Mouse (Mus musculus) limb, embryonic 13.5 days (tissue): ENCODE measurements at regions not wholly inside any gene's neighbourhood (a gene's known extent, or its start where the extent isn't known, plus 50 kb on each side); places are given as distances from the start of the nearest gene placed in this dataset.
"Not testable (repeated sequence)": the region's sequence is repeated elsewhere in the genome, so short reads cannot be mapped to it uniquely, and the experiment has no call there.

Experiments used
- ATAC-seq: fragments of 200-750 bp; cut with Nextera tagmentation; 2 replicates; pipeline ENCODE4 v1.8.0; 2017; ENCODE audit warnings: low read depth, moderate number of reproducible peaks, moderate TSS enrichment; ENCODE audit not compliant: low FRiP score
- H3K27ac ChIP-seq: fragments of 300-500 bp; sonication (generic); 2 replicates; pipeline ENCODE4 v1.5.1; 2015; ENCODE audit warnings: inconsistent platforms, mild to moderate bottlenecking, moderate library complexity
- H3K27me3 ChIP-seq: fragments of 300-500 bp; sonication (generic); 2 replicates; pipeline ENCODE4 v1.6.1; 2015; ENCODE audit warnings: mild to moderate bottlenecking, inconsistent platforms
- H3K36me3 ChIP-seq: fragments of 300-500 bp; sonication (generic); 2 replicates; pipeline ENCODE4 v1.6.1; 2015; ENCODE audit warnings: inconsistent platforms, mild to moderate bottlenecking, moderate library complexity
- H3K4me1 ChIP-seq: fragments of 300-500 bp; sonication (generic); 2 replicates; pipeline ENCODE4 v1.6.1; 2015; ENCODE audit warnings: inconsistent platforms
- H3K4me2 ChIP-seq: fragments of 300-500 bp; sonication (generic); replicated peaks from 2 replicates; pipeline ENCODE4 v1.6.1; 2015; ENCODE audit warnings: inconsistent platforms, mild to moderate bottlenecking, moderate library complexity
- H3K4me3 ChIP-seq: fragments of 300-500 bp; sonication (generic); 2 replicates; pipeline ENCODE4 v1.5.1; 2015; ENCODE audit warnings: moderate library complexity, mild to moderate bottlenecking, inconsistent platforms
- H3K9ac ChIP-seq: fragments of 300-500 bp; sonication (generic); 2 replicates; pipeline ENCODE4 v1.6.1; 2015; ENCODE audit warnings: mild to moderate bottlenecking, inconsistent platforms
- H3K9me3 ChIP-seq: fragments of 300-500 bp; sonication (generic); 2 replicates; pipeline ENCODE4 v1.6.1; 2016; ENCODE audit warnings: inconsistent platforms
- WGBS: fragments of 180-500 bp; shearing (Covaris S2); methylation state at CpG from one replicate; pipeline ENCODE4 v1.1.7; 2015; 5-methylcytosine and 5-hydroxymethylcytosine counted together

GRCm38 (mm10) chr2:17932932-17933790 lies 63.6 kb downstream of the H2al2a start:
- no peaks in the 10 kb centered on the region for H3K27me3 ChIP-seq
- 41% methylated on average over 15 of the region's 15 CpGs for WGBS
- H3K9ac ChIP-seq, result no peak overlapping the region
- H3K36me3 ChIP-seq, result no peaks in the 10 kb centered on the region
- H3K9me3 ChIP-seq, result peaks cover 9% of the 10 kb centered on the region; the same call in 1 of the 2 replicates
- no peak for ATAC-seq
- H3K4me3 ChIP-seq, result no peak overlapping the region
- H3K27ac ChIP-seq, result no peak overlapping the region
- peak overlapping the region; percentile 5 for H3K4me2 ChIP-seq
- H3K4me1 ChIP-seq, result peaks cover 15% of the 10 kb centered on the region

DNA sequence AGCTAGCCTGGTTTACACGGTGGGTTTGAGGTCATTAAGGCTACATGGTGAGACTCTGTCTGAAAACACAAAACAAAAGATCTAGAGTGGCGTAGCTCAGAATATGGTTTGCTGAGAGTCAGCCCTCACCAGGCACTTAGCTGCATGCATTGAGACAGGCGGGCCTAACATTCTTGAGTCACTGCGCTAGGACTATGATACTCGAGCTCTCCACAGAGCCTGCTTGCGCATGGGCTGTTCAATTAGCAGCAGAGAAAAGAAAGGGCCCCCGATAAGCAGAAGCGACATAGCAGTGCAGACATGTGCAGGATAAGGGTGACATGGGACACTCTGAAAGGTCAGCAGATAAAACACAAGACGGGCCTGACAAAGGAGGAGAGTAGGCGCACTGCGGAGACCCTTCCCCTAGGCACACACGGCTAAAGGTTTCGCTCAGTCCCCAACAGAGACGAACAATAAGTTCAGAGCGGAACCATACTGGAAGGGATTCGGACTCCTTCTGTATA lies 64.3 kb downstream of the H2al2a start:
- no peak overlapping the region for H3K4me3 ChIP-seq
- WGBS, result 56% methylated on average over 16 of the region's 16 CpGs
- H3K4me1 ChIP-seq, result peaks cover 12% of the 10 kb centered on the region
- peak overlapping the region; percentile 5 for H3K4me2 ChIP-seq
- no peak overlapping the region for H3K27ac ChIP-seq
- no peaks in the 10 kb centered on the region for H3K27me3 ChIP-seq
- ATAC-seq, result no peak
- peaks cover 9% of the 10 kb centered on the region; the same call in 1 of the 2 replicates for H3K9me3 ChIP-seq
- H3K36me3 ChIP-seq, result no peaks in the 10 kb centered on the region
- H3K9ac ChIP-seq, result no peak overlapping the region

GRCm38 (mm10) chr2:17931881-17932280 lies 64.9 kb downstream of the H2al2a start:
- H3K4me2 ChIP-seq, result no peak overlapping the region
- no peak overlapping the region for H3K27ac ChIP-seq
- no peak overlapping the region for H3K4me3 ChIP-seq
- H3K9ac ChIP-seq, result no peak overlapping the region
- H3K9me3 ChIP-seq, result peaks cover 9% of the 10 kb centered on the region; the same call in 1 of the 2 replicates
- ATAC-seq, result no peak
- WGBS, result 90% methylated on average over 5 of the region's 5 CpGs
- no peaks in the 10 kb centered on the region for H3K27me3 ChIP-seq
- peaks cover 12% of the 10 kb centered on the region for H3K4me1 ChIP-seq
- H3K36me3 ChIP-seq, result no peaks in the 10 kb centered on the region

GRCm38 (mm10) chr2:17918861-17919648 lies 77.7 kb downstream of the H2al2a start:
- ATAC-seq, result no peak
- no peaks in the 10 kb centered on the region for H3K36me3 ChIP-seq
- no peak overlapping the region for H3K27ac ChIP-seq
- 88% methylated on average over 1 of the region's 1 CpGs for WGBS
- H3K4me1 ChIP-seq, result peaks cover 4% of the 10 kb centered on the region
- H3K9me3 ChIP-seq, result no peaks in the 10 kb centered on the region
- H3K27me3 ChIP-seq, result no peaks in the 10 kb centered on the region
- no peak overlapping the region for H3K9ac ChIP-seq
- no peak overlapping the region for H3K4me2 ChIP-seq
- no peak overlapping the region for H3K4me3 ChIP-seq

DNA sequence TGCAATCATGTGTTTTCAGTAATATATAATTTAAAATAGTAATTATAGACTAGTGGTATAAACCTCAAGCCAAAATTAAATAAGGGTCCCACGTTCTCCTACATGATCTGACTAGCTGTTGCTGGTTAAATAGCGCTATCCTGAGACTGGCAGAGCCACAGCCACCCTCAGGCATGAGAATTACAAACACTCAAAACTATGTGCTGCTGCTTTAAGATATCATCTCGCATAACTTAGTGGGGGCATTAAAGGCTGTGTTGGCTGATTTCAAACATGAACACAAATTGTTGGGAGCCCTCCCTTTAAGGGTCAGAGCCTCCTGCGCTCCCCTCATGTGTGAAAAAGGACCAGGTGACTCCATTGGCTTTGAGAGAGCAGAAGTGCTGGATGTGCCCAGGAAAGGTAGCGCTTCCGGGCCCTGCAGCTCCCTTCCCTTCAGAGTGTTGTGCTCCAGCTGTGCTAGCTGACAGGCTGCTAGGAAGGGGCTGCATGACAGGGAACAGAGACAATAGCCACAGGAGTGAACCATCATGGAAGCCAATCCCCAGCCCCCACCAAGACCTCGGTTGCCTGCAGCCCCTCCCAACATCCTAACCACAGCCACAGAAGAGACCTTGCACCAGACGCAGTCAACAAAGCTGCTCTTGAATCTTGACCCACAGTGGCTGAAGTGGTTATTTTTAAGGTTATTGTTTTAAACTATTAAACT lies 79.4 kb downstream of the H2al2a start:
- 27% methylated on average over 8 of the region's 8 CpGs for WGBS
- no peak overlapping the region for H3K4me3 ChIP-seq
- no peak for ATAC-seq
- H3K9me3 ChIP-seq, result no peaks in the 10 kb centered on the region
- peaks cover 4% of the 10 kb centered on the region for H3K4me1 ChIP-seq
- H3K27ac ChIP-seq, result no peak overlapping the region
- H3K36me3 ChIP-seq, result no peaks in the 10 kb centered on the region
- no peak overlapping the region for H3K9ac ChIP-seq
- H3K27me3 ChIP-seq, result no peaks in the 10 kb centered on the region
- no peak overlapping the region for H3K4me2 ChIP-seq

DNA sequence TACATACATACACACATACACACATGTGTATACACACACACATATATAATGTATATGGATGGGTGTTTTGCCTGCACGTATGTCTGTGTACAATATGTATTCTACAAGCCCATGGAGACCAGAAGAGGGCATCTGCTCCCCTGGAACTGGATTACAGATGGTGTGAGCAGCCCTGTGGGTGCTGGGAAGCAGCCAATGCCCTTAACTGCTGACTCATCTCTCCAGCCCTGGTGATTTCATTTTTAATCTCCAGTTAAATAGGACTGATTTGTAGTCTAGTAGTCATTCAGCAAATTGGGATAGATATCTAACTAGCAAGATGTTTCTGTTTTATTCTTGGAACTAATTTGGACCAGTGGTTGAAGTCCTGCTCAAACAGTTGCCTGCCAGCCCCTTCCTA lies 94.1 kb downstream of the H2al2a start:
- Histone ChIP-seq H3K4me1 (0 out of 2 replicates have a peak, but pooled peaks cover 4% of the 10 kb centered on the region), H3K9me3 (no peaks in the 10 kb centered on the region), H3K4me2 (no peak overlapping the region), H3K9ac (no peak overlapping the region), H3K27me3 (no peaks in the 10 kb centered on the region), H3K36me3 (no peaks in the 10 kb centered on the region), H3K27ac (no peak overlapping the region), H3K4me3 (no peak overlapping the region)
- WGBS, result 92% methylated on average over 1 of the region's 1 CpGs
- ATAC-seq, result no peak

DNA sequence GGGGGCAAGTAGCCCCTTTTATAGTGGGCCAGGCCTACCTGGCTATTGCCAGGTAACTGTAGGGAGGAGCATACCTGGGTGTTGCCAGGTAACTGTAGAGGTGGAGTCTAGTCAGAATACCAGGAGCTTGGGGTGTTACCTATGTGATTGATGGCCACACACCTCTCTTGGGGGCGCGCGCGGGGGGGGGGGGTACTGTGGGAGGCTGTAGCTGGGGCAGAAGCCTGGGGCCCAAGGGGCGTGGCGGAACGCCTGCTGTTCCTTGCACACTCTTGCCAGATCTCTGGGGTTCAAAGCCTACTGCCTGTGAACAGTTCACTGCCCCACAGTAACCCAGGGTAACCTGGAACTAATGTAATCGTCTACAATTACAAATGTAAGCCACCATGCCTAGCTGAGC lies 96.6 kb downstream of the H2al2a start:
- Histone ChIP-seq H3K27ac (no peak overlapping the region), H3K36me3 (no peaks in the 10 kb centered on the region), H3K9me3 (no peaks in the 10 kb centered on the region), H3K4me2 (no peak overlapping the region), H3K27me3 (no peaks in the 10 kb centered on the region), H3K4me3 (no peak overlapping the region), H3K9ac (no peak overlapping the region), H3K4me1 (0 out of 2 replicates have a peak, but pooled peaks cover 4% of the 10 kb centered on the region)
- WGBS, result 36% methylated on average over 8 of the region's 8 CpGs
- ATAC-seq, result no peak

DNA sequence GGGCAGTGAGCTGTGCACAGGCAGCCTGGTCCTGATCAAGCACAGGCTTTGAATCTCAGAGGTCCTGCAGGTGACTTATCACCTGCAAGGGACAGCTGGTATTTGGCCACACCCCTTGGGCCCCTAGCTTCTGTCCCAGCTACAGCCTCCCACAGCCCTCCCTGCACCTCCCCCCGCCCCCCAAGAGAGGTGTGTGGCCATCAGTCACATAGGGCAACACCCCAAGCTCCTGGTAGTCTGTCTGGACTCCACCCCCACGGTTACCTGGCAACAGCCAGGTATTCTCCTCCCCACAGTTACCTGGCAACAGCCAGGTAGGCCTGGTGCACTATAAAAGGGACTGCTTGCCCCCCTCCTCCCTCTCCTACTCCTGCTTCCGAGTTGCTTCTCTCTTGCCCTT lies 98.0 kb downstream of the H2al2a start:
- no peak for ATAC-seq
- WGBS, result 27% methylated on average over 3 of the region's 3 CpGs
- H3K4me3 ChIP-seq, result no peak overlapping the region
- 0 out of 2 replicates have a peak, but pooled peaks cover 4% of the 10 kb centered on the region for H3K4me1 ChIP-seq
- H3K27ac ChIP-seq, result no peak overlapping the region
- H3K36me3 ChIP-seq, result no peaks in the 10 kb centered on the region
- no peak overlapping the region for H3K9ac ChIP-seq
- H3K27me3 ChIP-seq, result no peaks in the 10 kb centered on the region
- H3K9me3 ChIP-seq, result no peaks in the 10 kb centered on the region
- no peak overlapping the region for H3K4me2 ChIP-seq

DNA sequence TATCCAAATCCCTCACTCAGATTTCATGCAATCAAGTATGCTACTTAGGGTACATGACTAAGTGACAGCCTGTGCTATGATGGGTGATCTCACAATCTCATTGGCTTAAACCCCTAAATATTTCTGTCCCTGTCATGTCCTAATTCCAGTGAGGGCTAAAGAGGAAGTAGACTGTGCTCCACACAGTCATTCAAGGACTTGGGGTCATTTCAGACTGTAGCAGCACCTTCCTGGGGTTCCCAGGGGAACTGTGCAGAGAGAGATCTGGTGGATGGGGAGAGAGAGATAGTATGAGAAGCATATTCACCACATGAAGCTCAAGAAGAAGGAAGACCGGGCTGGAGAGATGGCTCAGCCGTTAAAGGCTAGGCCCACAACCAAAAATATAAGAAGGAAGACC lies 100.7 kb downstream of the H2al2a start:
- Histone ChIP-seq H3K9me3 (no peaks in the 10 kb centered on the region), H3K27me3 (no peaks in the 10 kb centered on the region), H3K36me3 (no peaks in the 10 kb centered on the region), H3K9ac (no peak overlapping the region), H3K4me3 (no peak overlapping the region), H3K27ac (no peak overlapping the region), H3K4me2 (no peak overlapping the region), H3K4me1 (0 out of 2 replicates have a peak, but pooled peaks cover 4% of the 10 kb centered on the region)
- WGBS, result 92% methylated on average over 2 of the region's 2 CpGs
- ATAC-seq, result no peak

GRCm38 (mm10) chr2:17892661-17893060 lies 104.1 kb downstream of the H2al2a start:
- not testable (repeated sequence) for H3K4me2 ChIP-seq, H3K4me3 ChIP-seq, H3K9ac ChIP-seq, H3K27me3 ChIP-seq, H3K4me1 ChIP-seq, H3K27ac ChIP-seq, H3K36me3 ChIP-seq, ATAC-seq, H3K9me3 ChIP-seq
- WGBS, result 93% methylated on average over 7 of the region's 7 CpGs

DNA sequence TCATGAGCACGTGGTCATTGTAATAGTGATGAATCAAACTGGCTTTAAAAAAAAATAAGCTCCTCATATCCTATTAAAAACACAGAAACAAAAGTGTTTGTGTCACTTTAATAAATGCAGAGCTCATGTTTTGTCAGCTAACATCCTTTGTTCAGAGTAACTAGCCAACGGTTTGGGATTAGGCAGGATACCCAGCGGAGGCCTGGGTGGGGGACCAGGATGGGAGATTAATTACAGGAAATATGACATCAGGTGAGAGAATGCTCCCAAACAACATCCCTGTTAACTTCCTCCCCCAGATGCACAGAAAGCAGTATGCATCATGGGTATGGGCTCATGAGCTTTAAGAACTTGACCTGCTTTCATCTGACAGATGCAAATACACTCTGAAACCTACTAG lies 109.1 kb downstream of the H2al2a start:
- Histone ChIP-seq H3K27ac (no peak overlapping the region), H3K4me2 (no peak overlapping the region), H3K4me1 (no peaks in the 10 kb centered on the region), H3K4me3 (no peak overlapping the region), H3K9ac (no peak overlapping the region), H3K9me3 (no peaks in the 10 kb centered on the region), H3K36me3 (no peaks in the 10 kb centered on the region), H3K27me3 (no peaks in the 10 kb centered on the region)
- 54% methylated on average over 3 of the region's 3 CpGs for WGBS
- ATAC-seq, result no peak

DNA sequence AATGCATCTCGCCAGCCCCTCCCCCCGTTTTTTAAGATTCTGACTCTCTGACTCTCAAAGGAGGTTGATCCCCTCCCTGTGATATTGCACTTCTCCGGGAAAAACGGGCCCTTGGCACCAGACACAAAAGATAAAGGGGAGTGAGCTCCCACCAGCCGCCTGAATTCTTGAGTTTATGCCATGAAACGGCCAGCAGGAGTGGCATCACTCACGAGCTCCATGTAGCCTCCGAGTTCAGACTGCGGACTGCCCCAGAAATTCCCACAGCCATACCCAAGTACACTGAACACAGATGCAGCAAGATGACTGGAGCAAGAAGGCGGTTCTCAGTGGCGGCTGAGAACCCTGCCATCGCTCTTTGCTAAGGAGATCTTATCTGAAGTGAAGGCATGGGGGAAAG lies 114.4 kb downstream of the H2al2a start:
- Histone ChIP-seq H3K36me3 (no peaks in the 10 kb centered on the region), H3K4me3 (no peak overlapping the region), H3K4me1 (peaks cover 5% of the 10 kb centered on the region), H3K9ac (no peak overlapping the region), H3K27ac (no peak overlapping the region), H3K4me2 (no peak overlapping the region), H3K27me3 (no peaks in the 10 kb centered on the region), H3K9me3 (no peaks in the 10 kb centered on the region)
- 81% methylated on average over 12 of the region's 12 CpGs for WGBS
- ATAC-seq, result no peak
